Mouse (Mus musculus) midbrain, postnatal 0 days (tissue): ENCODE results near the gene Ssbp3. TPM values are rescaled to one million over a fixed set of nuclear protein-coding genes. Genes with fewer than 3 reads are reported as not detected.

ENCODE experiments used
- ATAC-seq: fragments of 200-750 bp; cut with Nextera tagmentation; 2 replicates; pipeline ENCODE4 v1.8.0; 2017; ENCODE audit warnings: moderate number of reproducible peaks, mild to moderate bottlenecking, moderate TSS enrichment, moderate library complexity; ENCODE audit not compliant: low FRiP score
- DNase-seq: peaks from one replicate; pipeline ENCODE4 v3.0.0-alpha.2; 2015; ENCODE audit warnings: low spot score
- H3K27ac ChIP-seq: fragments of 300-500 bp; sonication (generic); 2 replicates; pipeline ENCODE4 v1.5.1; 2014; ENCODE audit warnings: low read depth, mild to moderate bottlenecking, low read length, mixed read lengths
- H3K27me3 ChIP-seq: fragments of 300-500 bp; sonication (generic); 2 replicates; pipeline ENCODE4 v1.6.1; 2014; ENCODE audit warnings: low read length, control low read depth, mixed read lengths; ENCODE audit not compliant: insufficient read depth
- H3K36me3 ChIP-seq: fragments of 300-500 bp; sonication (generic); 2 replicates; pipeline ENCODE4 v1.6.1; 2014; ENCODE audit warnings: low read length, control low read depth, mixed read lengths; ENCODE audit not compliant: insufficient read depth
- H3K4me1 ChIP-seq: fragments of 300-500 bp; sonication (generic); 2 replicates; pipeline ENCODE4 v1.6.1; 2014; ENCODE audit warnings: mild to moderate bottlenecking, control low read depth, antibody characterized with exemption, low read length, mixed read lengths; ENCODE audit not compliant: insufficient read depth
- H3K4me2 ChIP-seq: fragments of 300-500 bp; sonication (generic); 2 replicates; pipeline ENCODE4 v1.6.1; 2014; ENCODE audit warnings: low read depth, mild to moderate bottlenecking, low read length, mixed read lengths; ENCODE audit not compliant: poor library complexity, severe bottlenecking
- H3K4me3 ChIP-seq: fragments of 300-500 bp; sonication (generic); 2 replicates; pipeline ENCODE4 v1.5.1; 2014; ENCODE audit warnings: low read depth, mild to moderate bottlenecking, low read length, moderate library complexity
- H3K9ac ChIP-seq: fragments of 300-500 bp; sonication (generic); replicated peaks from 2 replicates; pipeline ENCODE4 v1.6.1; 2014; ENCODE audit warnings: mild to moderate bottlenecking, low read length, moderate library complexity, mixed read lengths; ENCODE audit not compliant: poor library complexity, severe bottlenecking
- H3K9me3 ChIP-seq: fragments of 300-500 bp; sonication (generic); 2 replicates; pipeline ENCODE4 v1.6.1; 2016; ENCODE audit warnings: low read length, control low read depth
- CTCF ChIP-seq: IDR thresholded peaks from 2 replicates; pipeline ENCODE4 v1.5.1; 2016; ENCODE audit warnings: antibody characterized with exemption, mild to moderate bottlenecking
- WGBS: fragments of 180-500 bp; shearing (Covaris S2); extraction: QIAGEN DNeasy Blood & Tissue Kit; methylation state at CpG from one replicate; pipeline ENCODE4 v1.1.7; 2014; 5-methylcytosine and 5-hydroxymethylcytosine counted together
- polyA plus RNA-seq: library from polyadenylated mRNA; unstranded; fragments of >200 nt; fragmentation: Nextera tagmentation; extraction: Ambion mirVana; gene quantifications from 2 replicates; pipeline ENCODE4 v1.2.1, GENCODE M21; 2015
- total RNA-seq: library from RNA; depleted of rRNA; stranded (reverse); fragments of >200 nt; gene quantifications from 2 replicates; pipeline ENCODE4 v1.2.3, GENCODE M21; 2014

Gene Ssbp3
- total and polyA plus RNA-seq, 2 experiments from 2014 or later, result 126 to 172 TPM

DNA sequence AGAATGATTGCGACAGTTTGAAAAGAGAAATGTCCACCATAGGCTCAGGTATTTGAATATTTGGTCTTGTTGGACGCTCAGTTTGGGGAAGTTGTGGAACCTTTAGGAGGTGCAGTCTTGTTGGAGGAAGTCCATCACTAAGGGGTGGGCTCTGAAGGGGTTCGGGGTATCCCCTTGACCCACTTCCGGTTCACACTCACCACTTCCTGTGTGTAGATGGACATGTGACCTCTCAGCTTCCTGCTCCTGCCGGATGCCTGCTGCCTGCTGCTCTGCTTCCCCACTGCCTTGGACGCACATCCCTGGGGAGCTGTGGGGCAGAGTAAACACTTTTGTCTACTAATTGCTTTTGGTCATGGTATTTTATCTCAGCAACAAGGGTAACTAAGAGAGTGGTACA is 29.4 kb upstream of the Ssbp3 start:
- 74% methylated on average over 6 of the region's 6 CpGs for WGBS
- no peak for ATAC-seq

GRCm38 (mm10) chr4:106883149-106883548 is 27.4 kb upstream of the Ssbp3 start:
- H3K4me2 ChIP-seq, result no peak overlapping the region
- ATAC-seq (no peak), DNase-seq (no peak)
- no peaks in the 10 kb centered on the region for H3K4me1 ChIP-seq
- no peak for TF ChIP-seq CTCF
- 77% methylated on average over 2 of the region's 2 CpGs for WGBS
- H3K36me3 ChIP-seq, result no peaks in the 10 kb centered on the region
- no peaks in the 10 kb centered on the region for H3K27me3 ChIP-seq
- no peaks in the 10 kb centered on the region for H3K9me3 ChIP-seq
- no peak overlapping the region for H3K9ac ChIP-seq
- no peak overlapping the region for H3K4me3 ChIP-seq
- H3K27ac ChIP-seq, result no peak overlapping the region

More for the DNA sequence above, 29.4 kb upstream of the Ssbp3 start:
- TF ChIP-seq CTCF, result no peak
- no peaks in the 10 kb centered on the region for H3K36me3 ChIP-seq
- DNase-seq, result no peak
- H3K27ac ChIP-seq, result no peak overlapping the region
- H3K4me1 ChIP-seq, result no peaks in the 10 kb centered on the region
- H3K9ac ChIP-seq, result no peak overlapping the region
- H3K9me3 ChIP-seq, result no peaks in the 10 kb centered on the region
- no peak overlapping the region for H3K4me2 ChIP-seq
- no peak overlapping the region for H3K4me3 ChIP-seq
- no peaks in the 10 kb centered on the region for H3K27me3 ChIP-seq

GRCm38 (mm10) chr4:106886307-106887085 is 24.0 kb upstream of the Ssbp3 start:
- Histone ChIP-seq H3K9ac (no peak overlapping the region), H3K4me2 (no peak overlapping the region), H3K4me1 (no peaks in the 10 kb centered on the region), H3K27ac (no peak overlapping the region), H3K36me3 (no peaks in the 10 kb centered on the region), H3K9me3 (no peaks in the 10 kb centered on the region), H3K27me3 (no peaks in the 10 kb centered on the region), H3K4me3 (no peak overlapping the region)
- ATAC-seq, result no peak
- TF ChIP-seq CTCF, result no peak
- 79% methylated on average over 10 of the region's 10 CpGs for WGBS
- DNase-seq, result peak; percentile 30

- no peak overlapping the region for H3K4me3 ChIP-seq
- H3K27ac ChIP-seq, result no peak overlapping the region
- no peaks in the 10 kb centered on the region for H3K27me3 ChIP-seq
- no peak overlapping the region for H3K9ac ChIP-seq
- peaks cover 6% of the 10 kb centered on the region; the same call in 1 of the 2 replicates for H3K9me3 ChIP-seq
- 85% methylated on average over 8 of the region's 8 CpGs for WGBS
- DNase-seq (no peak), ATAC-seq (no peak)
- TF ChIP-seq CTCF, result no peak
- H3K4me2 ChIP-seq, result no peak overlapping the region
- H3K4me1 ChIP-seq, result peaks cover 10% of the 10 kb centered on the region
- no peaks in the 10 kb centered on the region for H3K36me3 ChIP-seq
Observed at GRCm38 (mm10) chr4:106896086-106896485, 14.4 kb upstream of the Ssbp3 start.

DNA sequence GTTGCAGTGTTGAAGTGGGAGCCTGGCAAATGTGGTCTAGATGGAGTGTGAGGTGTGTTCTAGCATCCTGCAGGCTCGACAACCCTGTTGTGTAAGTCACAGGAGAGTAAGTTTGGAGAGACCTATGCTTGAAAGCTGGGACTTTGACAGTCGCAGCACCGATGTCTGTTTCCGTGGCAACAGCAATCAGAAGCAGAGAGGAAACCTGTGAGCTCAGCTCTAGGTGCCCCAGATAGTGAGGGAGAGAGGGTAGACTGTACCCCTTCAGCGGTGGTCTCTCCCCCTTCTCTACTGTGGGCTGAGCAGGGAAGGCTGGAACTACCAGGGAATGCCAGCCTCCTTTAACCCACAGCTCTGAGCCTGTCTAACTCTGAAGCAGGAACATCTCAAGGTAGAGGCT is 11.6 kb upstream of the Ssbp3 start:
- H3K4me2 ChIP-seq, result no peak overlapping the region
- H3K27me3 ChIP-seq, result no peaks in the 10 kb centered on the region
- no peak overlapping the region for H3K9ac ChIP-seq
- ATAC-seq (peak; percentile 49; the same call in 1 of the 2 replicates), DNase-seq (peak; percentile 55)
- H3K36me3 ChIP-seq, result no peaks in the 10 kb centered on the region
- 38% methylated on average over 5 of the region's 5 CpGs for WGBS
- TF ChIP-seq CTCF, result no peak
- no peaks in the 10 kb centered on the region for H3K9me3 ChIP-seq
- no peak overlapping the region for H3K4me3 ChIP-seq
- peaks cover 10% of the 10 kb centered on the region for H3K4me1 ChIP-seq
- H3K27ac ChIP-seq, result no peak overlapping the region

DNA sequence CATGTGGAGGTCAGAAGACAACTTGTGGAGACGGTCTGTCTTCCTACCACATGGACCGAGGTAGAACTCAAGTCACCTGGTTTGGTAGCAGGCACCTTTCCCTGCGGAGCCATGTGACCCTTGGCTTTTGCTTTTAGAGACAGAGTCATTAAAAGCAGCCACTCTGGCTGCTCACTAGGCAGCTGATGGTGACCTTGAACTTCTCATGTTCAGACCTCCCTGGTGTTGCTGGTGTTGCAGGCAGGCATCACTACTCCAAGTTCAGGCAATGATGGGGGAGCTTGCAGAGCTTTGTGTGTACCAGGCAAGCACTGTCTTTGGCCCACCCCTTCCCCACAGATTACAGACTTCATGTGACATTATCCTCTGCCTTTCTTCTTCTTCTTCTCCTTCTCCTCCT is 11.0 kb upstream of the Ssbp3 start:
- Histone ChIP-seq H3K9me3 (no peaks in the 10 kb centered on the region), H3K36me3 (no peaks in the 10 kb centered on the region), H3K9ac (no peak overlapping the region), H3K27me3 (no peaks in the 10 kb centered on the region), H3K4me2 (no peak overlapping the region), H3K4me1 (peaks cover 10% of the 10 kb centered on the region), H3K27ac (no peak overlapping the region), H3K4me3 (no peak overlapping the region)
- ATAC-seq (no peak), DNase-seq (no peak)
- WGBS, result 90% methylated on average over 3 of the region's 3 CpGs
- no peak for TF ChIP-seq CTCF
